Mouse (Mus musculus): ENCODE measurements at regions not wholly inside any gene's neighbourhood (a gene's known extent, or its start where the extent isn't known, plus 50 kb on each side); places are given as distances from the start of the nearest gene placed in this dataset.

GRCm38 (mm10) chr1:73857497-73857896 is 266.8 kb downstream of the Tns1 start:
- DNase-seq (ENCODE audit: low spot score in 2 of 2) = no peak

DNA sequence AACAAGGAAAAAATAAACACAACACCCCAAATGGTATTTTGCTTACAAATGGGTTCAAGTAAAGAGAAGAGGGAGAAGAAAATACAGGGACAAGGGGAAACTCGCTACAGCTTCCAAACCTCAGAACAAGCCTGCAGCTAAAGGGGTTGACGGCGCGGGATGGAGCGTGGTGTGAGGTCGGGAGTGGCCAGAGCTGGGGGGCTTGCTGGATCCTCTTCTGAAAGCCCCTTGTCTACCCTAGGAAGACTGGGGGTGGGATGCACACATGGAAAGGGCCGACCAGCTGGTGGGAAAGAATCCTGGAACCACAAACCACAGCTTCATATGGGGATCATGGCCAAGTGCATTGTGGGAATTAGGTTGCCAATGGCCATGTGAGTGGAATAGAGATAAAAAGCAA is 267.4 kb downstream of the Tns1 start:
- DNase-seq (ENCODE audit: low spot score in 2 of 2) = no peak

- no peak for DNase-seq (ENCODE audit: low spot score in 2 of 2)
These were observed 268.9 kb downstream of the Tns1 start for GRCm38 (mm10) chr1:73855306-73855705.

DNA sequence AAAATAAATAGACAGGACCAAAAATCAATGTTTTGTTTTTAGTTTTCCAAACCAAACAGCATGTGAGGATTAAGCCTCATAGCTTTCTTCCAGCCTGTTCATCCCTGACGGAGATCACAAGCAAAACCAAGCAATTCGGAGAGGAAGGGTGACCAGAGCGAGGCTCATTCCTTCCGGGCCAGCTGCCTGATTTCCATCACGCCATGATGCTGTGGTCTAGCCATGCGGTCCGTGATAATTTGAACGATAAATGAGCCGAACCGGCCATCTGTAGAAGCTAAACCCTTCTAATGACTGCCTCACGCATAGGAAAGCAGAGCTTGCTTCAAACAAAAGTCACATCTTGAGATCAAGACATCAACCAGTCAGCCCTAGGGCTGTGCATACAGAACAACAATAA is 270.4 kb downstream of the Tns1 start:
- DNase-seq (ENCODE audit: low spot score in 2 of 2) = peak; percentile 18 to 19

DNA sequence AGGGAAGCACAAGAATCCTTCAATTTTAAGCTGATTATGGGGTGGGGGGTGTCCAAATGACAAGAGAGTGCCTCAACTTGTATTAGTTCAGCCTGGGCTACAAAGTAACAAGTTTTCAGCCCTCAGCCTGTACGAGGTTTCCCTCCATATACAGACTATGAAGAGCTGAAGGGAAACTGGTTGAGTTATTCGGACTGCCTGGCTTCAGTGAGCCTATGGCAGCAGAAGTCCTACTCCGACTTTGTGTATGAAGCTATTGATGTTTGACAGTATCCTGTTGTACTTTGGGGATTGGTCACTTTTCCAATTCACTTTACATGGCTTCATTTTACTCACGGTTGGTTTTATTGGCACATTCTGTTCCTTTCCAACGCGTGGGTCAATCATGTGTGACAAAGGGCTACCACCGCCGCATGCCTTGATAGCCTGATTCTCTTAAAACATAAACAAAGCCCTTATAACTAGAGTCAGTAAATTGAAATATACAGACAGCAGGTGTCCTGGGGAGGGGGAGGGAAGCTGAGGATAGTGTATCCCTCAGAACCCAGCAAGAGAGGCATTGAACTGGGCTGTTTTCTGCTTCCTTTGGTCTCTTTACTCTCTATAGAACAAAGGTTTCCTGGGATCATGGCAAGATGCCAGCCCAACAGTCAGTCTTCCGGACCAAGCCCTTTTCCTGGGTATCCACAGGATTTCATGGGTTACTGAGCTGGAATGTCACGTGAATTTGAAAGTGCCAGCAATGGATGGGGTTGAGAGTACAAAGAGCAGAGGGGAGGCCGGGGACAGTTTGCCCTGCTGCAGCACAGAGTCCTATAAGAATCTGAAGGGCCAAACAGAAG is 273.9 kb downstream of the Tns1 start:
- DNase-seq (ENCODE audit: low spot score in 2 of 2) = peak; percentile 19 to 49

- no peak for DNase-seq (ENCODE audit: low spot score in 2 of 2)
These were observed 275.9 kb downstream of the Tns1 start for GRCm38 (mm10) chr1:73848370-73848769.

DNA sequence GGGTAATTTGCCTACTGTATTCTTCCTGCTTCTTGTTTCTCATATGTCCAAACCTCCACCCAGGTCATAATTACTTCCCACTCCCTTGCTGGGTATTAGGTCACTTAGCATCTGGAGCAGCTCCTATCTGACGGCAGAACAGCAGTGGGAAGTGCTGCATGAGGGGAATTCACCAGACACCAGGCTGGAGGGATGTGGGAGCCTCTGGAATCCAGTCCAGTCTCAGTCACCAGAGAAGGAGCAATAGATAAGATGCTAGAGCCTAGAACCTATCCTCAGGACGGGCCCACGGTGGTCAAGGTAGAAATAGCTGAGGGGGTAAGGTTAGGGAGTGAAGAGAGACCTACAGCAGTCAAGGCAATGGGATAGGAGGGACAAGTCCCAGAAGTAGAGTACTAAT is 277.1 kb downstream of the Tns1 start:
- DNase-seq (ENCODE audit: low spot score in 2 of 2) = peak in 1 of 2 experiments; percentile 14

DNA sequence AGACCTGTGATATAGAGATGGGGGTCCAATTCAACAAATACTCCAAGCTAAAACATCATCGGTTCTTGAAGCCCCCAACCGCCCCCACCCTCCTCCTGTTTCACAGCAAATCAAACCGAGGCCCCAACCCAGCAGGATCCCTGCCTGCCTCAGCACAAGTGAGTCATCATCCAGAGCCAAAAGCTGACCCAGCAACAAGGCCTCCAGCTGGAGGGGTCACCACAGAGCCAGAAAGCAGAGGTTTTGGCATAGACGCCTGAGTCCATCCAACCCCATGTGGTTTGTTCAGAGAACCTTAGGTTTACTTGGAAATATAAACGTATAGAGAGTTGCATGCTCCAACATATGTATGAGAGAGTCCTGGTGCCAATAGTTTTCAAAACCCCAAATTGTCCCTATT is 279.1 kb downstream of the Tns1 start:
- DNase-seq (ENCODE audit: low spot score in 2 of 2) = no peak

- peak in 1 of 2 experiments; percentile 8 for DNase-seq (ENCODE audit: low spot score in 2 of 2)
These were observed 279.7 kb downstream of the Tns1 start for GRCm38 (mm10) chr1:73844574-73844973.

DNA sequence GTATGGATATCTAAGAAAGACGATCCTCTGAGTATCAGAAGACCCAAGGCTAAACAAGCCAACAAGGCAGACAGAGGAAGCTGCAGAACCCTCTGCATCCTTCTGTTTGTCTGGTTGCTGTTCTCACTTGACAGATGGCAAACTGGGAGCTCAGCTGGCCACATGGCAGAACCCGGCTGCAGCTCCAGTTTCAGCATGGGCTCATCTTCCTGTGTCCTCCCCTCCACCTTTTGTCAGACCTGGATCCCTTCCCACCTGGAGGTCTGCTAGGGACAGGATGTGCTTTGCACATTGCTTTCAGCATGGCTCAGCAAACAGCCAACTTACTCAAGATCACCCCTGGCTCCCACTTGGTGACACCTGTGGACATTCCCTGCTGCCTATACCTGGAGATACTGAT is 284.9 kb downstream of the Tns1 start:
- DNase-seq (ENCODE audit: low spot score in 2 of 2) = no peak

GRCm38 (mm10) chr1:73836680-73837079 is 287.6 kb downstream of the Tns1 start:
- DNase-seq (ENCODE audit: low spot score in 2 of 2) = no peak

- no peak for DNase-seq (ENCODE audit: low spot score in 2 of 2)
These were observed 289.7 kb downstream of the Tns1 start for GRCm38 (mm10) chr1:73834566-73834965.

DNA sequence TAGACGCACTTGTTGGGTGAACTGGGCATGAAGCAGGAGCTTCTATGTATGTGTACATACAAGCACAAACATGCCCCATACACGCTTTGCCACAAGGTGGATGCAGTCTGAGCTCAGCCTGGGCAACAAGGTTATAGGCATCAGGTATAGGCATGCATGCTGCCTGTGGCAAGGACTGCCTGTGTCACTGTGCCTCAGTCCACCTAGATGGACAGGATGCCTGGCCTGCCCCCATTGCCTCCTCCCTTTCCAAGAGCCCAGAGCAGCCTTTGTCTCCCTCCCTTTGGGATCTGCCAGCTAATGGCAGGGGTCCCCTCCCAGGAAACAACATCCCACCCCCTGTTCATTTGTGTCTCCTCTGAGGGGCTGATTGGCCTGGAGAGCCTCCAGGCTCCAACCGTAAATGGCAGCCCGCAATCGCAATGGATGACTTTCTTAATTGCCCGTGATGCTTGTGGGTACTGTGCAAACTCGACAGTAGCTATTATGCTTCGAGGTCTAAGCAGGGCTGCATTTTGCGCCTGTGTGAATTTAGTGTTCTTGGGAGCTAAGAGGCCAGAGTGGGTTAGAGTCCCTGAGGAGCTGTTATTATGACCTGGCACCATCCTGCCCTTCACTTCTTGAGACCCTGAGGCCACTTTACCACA is 293.6 kb downstream of the Tns1 start:
- no peak for DNase-seq (ENCODE audit: low spot score in 2 of 2)

- DNase-seq (ENCODE audit: low spot score in 2 of 2) = peak in 1 of 2 experiments; percentile 52
These were observed 295.3 kb downstream of the Tns1 start for GRCm38 (mm10) chr1:73828996-73829395.

DNA sequence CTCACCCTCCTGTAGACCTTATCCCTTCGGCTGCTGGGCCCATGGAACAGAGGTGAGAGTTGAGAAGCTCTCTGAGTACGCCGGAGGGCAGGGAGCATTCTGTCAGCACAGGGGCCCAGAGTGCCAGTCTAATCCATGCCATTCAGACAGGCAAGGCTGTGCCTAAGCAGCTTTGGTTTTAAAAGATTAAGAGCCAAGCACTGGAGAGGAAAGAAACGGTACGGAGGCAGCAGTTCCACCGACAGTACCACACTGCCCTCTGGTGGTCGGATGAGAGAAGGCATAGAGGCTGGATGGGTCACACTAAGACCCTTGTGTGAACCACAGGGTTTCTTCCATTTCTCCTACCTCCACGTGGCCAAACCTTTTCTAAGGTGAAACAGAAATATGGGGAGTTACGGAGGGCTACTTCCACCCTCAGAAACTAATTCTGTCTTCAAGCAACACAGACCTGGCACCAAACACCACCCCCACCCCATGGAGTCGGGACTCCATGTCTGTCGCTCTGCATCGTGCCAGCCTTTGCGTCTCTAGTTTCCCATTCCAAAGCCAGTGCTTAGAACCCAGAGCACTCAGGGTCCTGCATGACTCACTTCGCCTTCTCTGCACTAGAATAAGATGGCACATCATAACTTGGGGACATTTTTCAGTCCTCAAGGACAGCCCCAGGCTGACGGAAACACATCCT is 297.9 kb downstream of the Tns1 start:
- peak; percentile 93 to 96 for DNase-seq (ENCODE audit: low spot score in 2 of 2)

- no peak for DNase-seq (ENCODE audit: low spot score in 2 of 2)
These were observed 299.7 kb downstream of the Tns1 start for GRCm38 (mm10) chr1:73824406-73825184.

DNA sequence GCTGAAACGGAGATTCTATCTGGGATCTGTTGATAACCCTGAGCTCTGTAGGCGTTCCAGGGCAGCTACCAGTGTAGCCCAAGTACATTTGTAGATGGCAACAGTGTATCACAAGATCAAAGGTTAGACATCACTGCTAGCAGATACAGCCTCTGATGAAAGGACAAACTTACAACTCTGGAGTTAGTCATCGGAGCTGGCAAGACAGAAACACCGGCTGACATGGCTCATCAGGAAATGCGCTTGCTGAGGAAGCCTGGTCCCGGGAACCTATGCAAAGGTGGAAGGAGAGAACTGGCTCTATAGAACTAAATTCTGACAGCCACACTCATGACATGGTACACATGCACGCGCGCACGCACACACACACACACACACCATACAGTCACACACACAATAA is 300.5 kb downstream of the Tns1 start:
- DNase-seq (ENCODE audit: low spot score in 2 of 2) = no peak

GRCm38 (mm10) chr1:73822616-73823015 is 301.6 kb downstream of the Tns1 start:
- DNase-seq (ENCODE audit: low spot score in 2 of 2) = no peak

GRCm38 (mm10) chr1:73820701-73821100 is 303.5 kb downstream of the Tns1 start:
- no peak for DNase-seq (ENCODE audit: low spot score in 2 of 2)

DNA sequence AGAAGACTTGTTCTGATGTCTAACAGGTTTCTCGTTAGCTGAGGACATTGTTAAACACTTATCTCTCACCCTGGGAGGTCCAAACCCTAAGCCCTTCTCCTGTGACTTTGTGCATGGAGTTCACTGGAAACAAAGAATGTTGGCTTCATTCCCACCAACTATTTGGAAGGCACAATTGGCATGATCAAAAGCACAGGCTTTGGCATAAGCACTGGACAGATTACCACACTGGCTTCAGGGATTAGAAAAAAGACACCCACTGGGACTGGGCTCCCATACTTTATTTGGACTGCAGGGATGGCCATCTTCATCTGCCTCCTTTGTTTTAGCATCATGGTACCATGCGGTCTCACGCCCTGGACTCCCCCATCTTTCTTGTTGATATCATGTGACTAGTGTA is 317.0 kb downstream of the Tns1 start:
- DNase-seq (ENCODE audit: low spot score in 2 of 2) = no peak

- no peak for DNase-seq (ENCODE audit: low spot score in 2 of 2)
These were observed 319.1 kb downstream of the Tns1 start for GRCm38 (mm10) chr1:73805156-73805555.

DNA sequence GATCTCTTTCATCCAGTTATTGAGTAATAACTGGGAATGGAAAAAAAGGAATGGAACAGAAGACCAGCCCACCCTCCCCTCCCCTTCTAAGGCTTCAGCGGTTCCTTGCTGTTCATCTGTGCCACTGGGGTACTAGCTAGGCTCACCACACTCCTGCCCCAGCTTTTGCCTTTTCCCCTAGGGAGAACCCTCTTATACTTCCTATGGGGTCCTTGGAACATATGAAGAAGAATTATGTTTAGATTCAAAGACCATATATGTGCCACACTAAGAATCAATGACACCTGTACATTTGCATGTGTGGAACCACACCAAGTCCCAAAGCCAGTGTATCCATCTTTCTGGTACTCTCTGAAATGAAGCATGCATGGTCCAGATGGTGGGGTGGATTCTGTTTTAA is 324.3 kb downstream of the Tns1 start:
- no peak for DNase-seq (ENCODE audit: low spot score in 2 of 2)

Data from cerebellum, postnatal 4 days (tissue).